Mouse (Mus musculus): ENCODE data around the gene Padi1.

- TF ChIP-seq CTCF (IDR thresholded peaks at IDR 0.05; ENCODE audit: low read depth, low read length) (no peak), POLR2A (IDR thresholded peaks at IDR 0.05; ENCODE audit: borderline replicate concordance, low read depth, low read length) (no peak)
Measured at GRCm38 (mm10) chr4:140883852-140884251, 38.3 kb upstream of the Padi1 start.
